Mouse (Mus musculus) induced T-regulatory cell, adult 2 months (primary cell): ENCODE measurements around the gene Ly6g5b.
"Not testable (repeated sequence)": the region's sequence is repeated elsewhere in the genome, so short reads cannot be mapped to it uniquely, and the experiment has no call there.

ENCODE experiments used
- DNase-seq: peaks from one replicate; pipeline ENCODE4 v3.0.0-alpha.2; 2012; ENCODE audit warnings: low read depth

Ly6g5b gene

GRCm38 (mm10) chr17:35140490-35140996 lies 25.3 kb upstream of the Ly6g5b start:
- no peak for DNase-seq

DNA sequence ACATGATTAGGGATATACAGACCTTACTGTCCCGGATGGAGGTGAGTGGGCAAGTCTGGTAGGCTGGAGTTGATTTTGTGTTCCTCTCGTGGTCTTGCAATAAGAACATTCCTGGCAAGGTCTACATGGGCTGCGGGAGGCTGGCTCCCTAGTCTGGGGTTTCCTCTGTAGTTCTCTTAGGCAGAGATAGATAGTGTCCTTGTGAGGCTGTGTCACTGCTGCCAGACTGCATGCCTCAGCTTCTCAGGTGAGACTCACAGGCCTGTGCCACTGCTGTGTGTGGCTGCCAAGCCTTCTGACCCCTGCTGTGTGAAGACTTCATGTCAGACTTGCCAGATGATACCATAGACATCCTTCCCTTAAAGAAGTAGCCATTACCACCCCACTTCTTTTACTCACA lies 24.0 kb upstream of the Ly6g5b start:
- DNase-seq: no peak

GRCm38 (mm10) chr17:35135591-35136320 lies 20.5 kb upstream of the Ly6g5b start:
- DNase-seq: no peak

GRCm38 (mm10) chr17:35134801-35135590 lies 19.8 kb upstream of the Ly6g5b start, which contains the start of gene Bag6:
TSS of gene Bag6 (plus strand) at chr17:35135178.
- peak; percentile 98 for DNase-seq

GRCm38 (mm10) chr17:35133517-35133916 lies 18.3 kb upstream of the Ly6g5b start:
- no peak for DNase-seq

GRCm38 (mm10) chr17:35132174-35132560 lies 16.9 kb upstream of the Ly6g5b start:
- DNase-seq: no peak

GRCm38 (mm10) chr17:35131500-35132173 lies 16.4 kb upstream of the Ly6g5b start, which contains the start of gene Apom:
TSS of gene Apom (minus strand) at chr17:35132050.
- DNase-seq: no peak

DNA sequence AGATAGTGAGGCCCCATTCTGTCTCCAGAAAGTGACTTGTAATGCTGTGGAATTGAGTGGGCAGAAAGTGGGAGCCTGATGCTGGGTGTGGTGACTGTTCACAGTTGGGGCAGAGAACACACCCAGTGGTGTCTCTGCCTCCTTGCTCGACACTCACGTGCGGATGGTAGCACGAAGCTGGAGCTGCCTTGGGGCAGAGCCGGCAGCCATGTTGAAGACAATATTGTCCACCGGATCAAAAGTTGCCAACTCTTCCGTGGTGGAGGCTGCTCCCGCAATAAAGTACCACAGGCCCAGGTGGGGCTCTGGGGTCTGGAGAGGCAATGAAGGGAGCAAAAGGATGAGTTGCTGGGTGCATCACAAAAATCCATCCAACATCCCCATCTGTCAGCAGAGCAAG lies 15.8 kb upstream of the Ly6g5b start:
- DNase-seq: no peak

DNA sequence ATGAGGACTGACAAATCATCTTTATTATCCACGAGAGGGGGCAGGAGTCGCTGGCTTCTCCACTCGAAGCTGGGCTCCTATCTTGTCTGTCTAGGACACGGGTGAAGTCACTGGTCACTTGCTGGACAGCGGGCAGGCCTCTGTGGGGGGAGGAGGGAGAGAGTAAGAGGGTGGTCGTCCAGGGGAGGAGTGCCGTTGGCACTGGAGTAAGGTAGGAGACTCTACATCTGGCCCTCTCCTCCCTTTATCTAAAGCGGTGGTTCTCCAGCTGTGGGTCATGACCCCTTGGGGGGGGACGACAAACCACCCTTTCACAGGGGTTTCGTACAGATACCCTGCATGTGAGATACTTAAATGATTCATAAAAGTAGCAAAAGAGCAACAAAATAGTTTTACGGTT lies 13.8 kb upstream of the Ly6g5b start:
- no peak for DNase-seq

DNA sequence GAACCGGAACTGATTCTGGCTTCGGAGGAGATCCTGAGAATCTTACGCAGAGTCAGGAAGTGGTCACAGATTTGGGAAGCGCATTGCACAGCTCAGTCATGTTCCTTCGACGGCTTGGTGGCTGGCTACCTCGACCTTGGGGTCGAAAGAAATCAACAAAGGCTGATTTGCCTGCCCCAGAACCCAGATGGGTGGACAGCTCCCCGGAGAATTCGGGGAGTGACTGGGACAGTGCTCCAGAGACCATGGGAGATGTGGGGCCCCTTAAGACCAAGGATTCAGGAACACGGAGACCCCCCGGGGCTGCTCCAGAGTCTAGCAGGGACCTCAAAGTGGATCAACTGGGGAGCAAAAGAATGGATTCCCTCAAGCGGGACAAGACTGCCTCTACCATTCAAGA lies 11.8 kb upstream of the Ly6g5b start:
- no peak for DNase-seq

DNA sequence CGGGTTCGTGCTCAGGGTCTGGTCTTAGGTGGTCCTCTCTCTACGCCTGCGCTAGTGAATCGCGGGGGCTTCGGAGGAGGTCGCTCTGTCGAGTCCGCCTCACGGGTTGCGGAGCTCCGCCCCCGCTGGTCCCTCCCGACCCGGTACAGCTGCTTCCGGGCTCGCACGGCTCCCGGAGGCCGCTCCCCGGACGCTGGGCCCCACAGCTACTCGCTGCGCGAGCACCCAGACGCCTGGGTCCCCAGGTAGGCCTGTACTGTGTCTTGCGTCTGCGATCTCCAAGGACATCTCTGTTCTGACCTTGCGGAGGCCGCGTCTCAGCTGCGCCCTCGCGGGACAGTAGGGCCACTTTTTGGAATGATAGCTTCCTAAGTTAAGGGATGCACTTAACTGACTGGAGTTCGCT lies 11.0 kb upstream of the Ly6g5b start, which contains the start of gene D17H6S53E:
Gene D17H6S53E (plus strand): TSS at position 168 of the 406 bp plus-strand sequence.
- DNase-seq: peak; percentile 89

GRCm38 (mm10) chr17:35125578-35125977 lies 10.3 kb upstream of the Ly6g5b start:
- DNase-seq: no peak

DNA sequence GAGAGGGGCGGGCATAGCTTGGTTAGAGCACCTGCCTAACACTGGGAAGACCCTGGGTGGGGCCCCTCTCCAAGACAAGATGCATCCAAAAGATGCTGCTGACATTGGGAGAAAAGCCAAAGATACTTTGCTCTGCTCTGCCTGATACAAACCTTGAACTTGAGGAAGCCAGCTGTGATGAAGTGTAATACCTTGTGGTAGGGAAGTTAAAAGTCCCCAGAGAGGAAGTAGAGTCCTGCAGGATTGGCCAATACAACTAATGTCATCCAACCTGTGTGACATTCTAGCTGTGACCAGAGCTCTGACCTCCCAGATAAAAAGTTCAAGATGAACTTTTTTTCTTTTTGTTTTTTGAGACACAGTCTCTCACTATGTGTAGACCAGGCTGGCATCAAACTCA lies 9.9 kb upstream of the Ly6g5b start:
- no peak for DNase-seq

GRCm38 (mm10) chr17:35124261-35124896 lies 9.2 kb upstream of the Ly6g5b start:
- not testable (repeated sequence) for DNase-seq

DNA sequence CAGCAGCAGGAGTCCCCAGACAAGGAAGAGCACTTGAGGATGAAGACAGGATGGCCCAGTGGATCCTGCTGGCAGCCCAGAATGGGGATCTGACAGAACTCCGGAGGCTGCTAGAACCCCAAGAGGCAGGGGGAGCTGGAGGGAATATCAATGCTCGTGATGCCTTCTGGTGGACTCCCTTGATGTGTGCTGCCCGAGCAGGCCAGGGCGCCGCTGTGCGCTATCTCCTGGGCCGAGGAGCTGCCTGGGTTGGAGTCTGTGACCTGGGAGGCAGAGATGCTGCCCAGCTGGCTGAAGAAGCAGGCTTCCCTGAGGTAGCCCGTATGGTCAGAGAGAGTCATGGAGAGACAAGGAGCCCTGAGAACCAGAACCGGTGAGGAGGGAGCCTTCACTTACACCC lies 8.1 kb upstream of the Ly6g5b start:
- DNase-seq: not testable (repeated sequence)

DNA sequence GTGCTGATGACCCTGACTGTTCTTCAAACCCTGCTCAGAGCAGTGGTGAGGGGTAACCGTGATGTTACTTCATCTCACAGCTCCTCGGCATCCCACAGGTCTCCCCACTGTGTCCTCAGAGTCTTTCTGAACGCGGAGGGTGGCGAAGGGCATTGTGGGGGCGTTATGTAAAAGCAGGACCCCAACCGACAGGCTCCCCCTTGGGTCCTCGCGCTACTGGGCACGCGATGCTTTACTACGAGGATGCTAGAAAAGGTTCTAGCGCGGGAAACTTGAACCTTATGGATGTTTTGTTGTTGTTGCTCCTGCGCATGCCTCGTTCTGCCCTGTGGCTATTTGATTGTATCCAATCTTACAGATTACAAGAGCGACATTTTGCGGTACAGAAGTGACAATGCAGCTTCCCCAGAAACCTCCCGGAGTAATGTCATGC lies 6.7 kb upstream of the Ly6g5b start, which contains the start of gene Csnk2b:
Gene Csnk2b (minus strand): TSS at position 183 of the 433 bp plus-strand sequence.
- DNase-seq: peak; percentile 83

- DNase-seq: peak; percentile 99
Observed at GRCm38 (mm10) chr17:35121143-35121799, 6.0 kb upstream of the Ly6g5b start, which contains the start of gene Gpank1. TSS of gene Gpank1 (plus strand) at chr17:35121455.

GRCm38 (mm10) chr17:35120745-35121142 lies 5.5 kb upstream of the Ly6g5b start:
- DNase-seq: no peak

GRCm38 (mm10) chr17:35111774-35112173 lies 3.5 kb downstream of the Ly6g5b start:
- no peak for DNase-seq

- DNase-seq: no peak
Observed at GRCm38 (mm10) chr17:35108097-35108496, 7.1 kb downstream of the Ly6g5b start, which contains the start of gene Ly6g5c. TSS of gene Ly6g5c (plus strand) at chr17:35108279.

DNA sequence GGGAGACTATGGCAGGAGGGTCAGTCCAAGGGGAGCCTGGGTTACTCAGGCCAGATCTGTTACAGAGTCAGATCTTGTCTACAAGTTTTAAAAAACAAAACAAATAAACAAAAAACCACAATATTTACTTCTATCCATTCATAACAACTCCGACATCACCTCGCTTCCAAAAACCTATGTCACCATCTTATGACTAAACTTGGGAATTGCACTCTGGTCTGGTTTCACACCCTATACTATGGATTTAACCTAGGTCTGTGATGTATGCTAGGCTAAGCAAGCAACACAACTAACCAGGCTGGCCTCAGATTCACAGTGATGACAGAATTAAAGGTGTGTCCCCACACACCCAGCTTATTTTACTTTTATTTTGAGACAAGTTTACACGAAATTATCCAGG lies 8.7 kb downstream of the Ly6g5b start:
- DNase-seq: no peak
